Mouse (Mus musculus) ovary, postnatal 14 days (tissue): ENCODE data around the gene Erc2.
A peak's percentile ranks its signal among the peaks of the same experiment; 100 is the strongest.
"Not testable (repeated sequence)": the region's sequence is repeated elsewhere in the genome, so short reads cannot be mapped to it uniquely, and the experiment has no call there.

ENCODE experiments used
- DNase-seq: peaks from one replicate; pipeline ENCODE4 v3.0.0; 2022; ENCODE audit warnings: low spot score

The Erc2 gene

GRCm38 (mm10) chr14:27622176-27622922 lies at the start of gene Erc2:
Gene Erc2 (plus strand): TSS chr14:27622428.
- DNase-seq = peak; percentile 34

- DNase-seq = no peak
These were observed 43.8 kb upstream of the Erc2 start for GRCm38 (mm10) chr14:27578443-27578842.

- not testable (repeated sequence) for DNase-seq
These were observed 32.6 kb upstream of the Erc2 start for GRCm38 (mm10) chr14:27589616-27590015.

GRCm38 (mm10) chr14:27592163-27592562 lies 30.1 kb upstream of the Erc2 start:
- DNase-seq = no peak

GRCm38 (mm10) chr14:27596265-27596664 lies 26.0 kb upstream of the Erc2 start:
- DNase-seq = peak; percentile 83

- DNase-seq = no peak
These were observed 20.1 kb upstream of the Erc2 start for GRCm38 (mm10) chr14:27602136-27602535.

GRCm38 (mm10) chr14:27607419-27607818 lies 14.8 kb upstream of the Erc2 start:
- DNase-seq = no peak

- no peak for DNase-seq
These were observed 8.5 kb upstream of the Erc2 start for GRCm38 (mm10) chr14:27613766-27614165.

- DNase-seq = no peak
These were observed 4.9 kb upstream of the Erc2 start for GRCm38 (mm10) chr14:27617286-27617685.

GRCm38 (mm10) chr14:27621576-27621975 lies 652 bp upstream of the Erc2 start:
- no peak for DNase-seq

- no peak for DNase-seq
These were observed 643 bp downstream of the Erc2 start for GRCm38 (mm10) chr14:27622923-27623219.

- DNase-seq = peak; percentile 15
These were observed 1.1 kb downstream of the Erc2 start for GRCm38 (mm10) chr14:27623368-27623767.

GRCm38 (mm10) chr14:27628701-27629100 lies 6.5 kb downstream of the Erc2 start:
- DNase-seq = no peak

GRCm38 (mm10) chr14:27629369-27630012 lies 7.3 kb downstream of the Erc2 start:
- DNase-seq = no peak

- DNase-seq = no peak
These were observed 8.9 kb downstream of the Erc2 start for GRCm38 (mm10) chr14:27630973-27631640.

GRCm38 (mm10) chr14:27634761-27635160 lies 12.5 kb downstream of the Erc2 start:
- DNase-seq = no peak

GRCm38 (mm10) chr14:27636556-27636955 lies 14.3 kb downstream of the Erc2 start:
- no peak for DNase-seq

GRCm38 (mm10) chr14:27641382-27641781 lies 19.2 kb downstream of the Erc2 start:
- DNase-seq = no peak

- DNase-seq = no peak
These were observed 20.8 kb downstream of the Erc2 start for GRCm38 (mm10) chr14:27642981-27643380.

- no peak for DNase-seq
These were observed 32.4 kb downstream of the Erc2 start for GRCm38 (mm10) chr14:27654670-27655069.

- DNase-seq = no peak
These were observed 36.4 kb downstream of the Erc2 start for GRCm38 (mm10) chr14:27658616-27659015.

GRCm38 (mm10) chr14:27661466-27661865 lies 39.2 kb downstream of the Erc2 start:
- no peak for DNase-seq

- no peak for DNase-seq
These were observed 40.0 kb downstream of the Erc2 start for GRCm38 (mm10) chr14:27662251-27662650.
